Mouse (Mus musculus) lung, postnatal 0 days (tissue): ENCODE measurements at regions not wholly inside any gene's neighbourhood (a gene's known extent, or its start where the extent isn't known, plus 50 kb on each side); places are given as distances from the start of the nearest gene placed in this dataset.

Source experiments
- CTCF ChIP-seq: IDR thresholded peaks from 2 replicates; pipeline ENCODE4 v1.5.1; 2016; ENCODE audit warnings: antibody characterized with exemption, mild to moderate bottlenecking
- EP300 ChIP-seq: IDR thresholded peaks from 2 replicates; pipeline ENCODE4 v1.6.1; 2016; ENCODE audit warnings: antibody characterized with exemption, mild to moderate bottlenecking, control low read depth

DNA sequence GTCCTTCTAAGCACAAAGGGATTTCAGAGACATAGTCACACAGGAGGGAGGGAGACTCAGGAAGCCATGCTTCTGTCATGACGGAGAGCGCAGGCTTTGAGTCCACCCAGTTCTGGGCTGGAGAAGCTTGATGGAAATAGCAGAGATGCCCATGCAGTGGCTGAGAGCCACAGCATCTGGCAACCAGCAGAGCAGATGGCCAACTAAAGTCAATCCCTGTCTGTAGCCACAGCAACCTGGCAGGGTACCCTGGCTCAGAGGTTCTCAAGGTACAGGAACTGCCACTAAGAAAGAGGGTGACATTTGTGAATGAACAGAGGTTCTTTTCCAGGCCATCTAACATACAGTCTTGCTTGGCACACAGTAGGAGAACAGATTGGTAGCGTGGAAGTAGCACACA lies 61.7 kb upstream of the Syt13 start:
- TF ChIP-seq CTCF = no peak
- TF ChIP-seq EP300 = no peak
